Mouse (Mus musculus) embryonic fibroblast, embryonic 13.5 days (primary cell): ENCODE measurements around the gene Gpcpd1.

Source experiments
- CTCF ChIP-seq: IDR thresholded peaks from 2 replicates; pipeline ENCODE4 v1.5.1; 2011; ENCODE audit warnings: mild to moderate bottlenecking, control low read depth, low read length, moderate library complexity, borderline replicate concordance; ENCODE audit not compliant: insufficient read depth
- POLR2A ChIP-seq: IDR thresholded peaks from 2 replicates; pipeline ENCODE4 v1.6.1; 2011; ENCODE audit warnings: low read depth, mild to moderate bottlenecking, control low read depth, low read length, moderate library complexity

- TF ChIP-seq CTCF (no peak), POLR2A (no peak)
Measured at GRCm38 (mm10) chr2:132623092-132623491, 35.6 kb upstream of the Gpcpd1 start.
